Mouse (Mus musculus): ENCODE data around the gene Cdca3. TPM values are rescaled to one million over a fixed set of nuclear protein-coding genes. Genes with fewer than 3 reads are reported as not detected.

The Cdca3 gene
- total RNA-seq, 2 experiments from 2014 or later, result 0.52 to 0.53 TPM

GRCm38 (mm10) chr6:124831649-124832048 lies 2.3 kb downstream of the Cdca3 start:
- no peak for DNase-seq (ENCODE audit: low spot score in 2 of 2)

- DNase-seq (ENCODE audit: low spot score in 2 of 2), result no peak
Measured at GRCm38 (mm10) chr6:124834512-124835081, 5.2 kb downstream of the Cdca3 start.

- DNase-seq (ENCODE audit: low spot score in 2 of 2), result no peak
Measured at GRCm38 (mm10) chr6:124835531-124835930, 6.2 kb downstream of the Cdca3 start.

GRCm38 (mm10) chr6:124836411-124836810 lies 7.1 kb downstream of the Cdca3 start:
- DNase-seq (ENCODE audit: low spot score in 2 of 2), result no peak

GRCm38 (mm10) chr6:124839805-124840204 lies 10.5 kb downstream of the Cdca3 start:
- DNase-seq (ENCODE audit: low spot score in 2 of 2), result no peak

GRCm38 (mm10) chr6:124840241-124841167 lies 11.2 kb downstream of the Cdca3 start, which contains the start of gene Gnb3:
Gnb3 (minus strand) TSS chr6:124840275.
- DNase-seq (ENCODE audit: low spot score in 2 of 2), result no peak

- peak; percentile 85 to 96 for DNase-seq (ENCODE audit: low spot score in 2 of 2)
Measured at GRCm38 (mm10) chr6:124847305-124847704, 18.0 kb downstream of the Cdca3 start.

GRCm38 (mm10) chr6:124850535-124850934 lies 21.2 kb downstream of the Cdca3 start:
- DNase-seq (ENCODE audit: low spot score in 2 of 2), result no peak

- DNase-seq (ENCODE audit: low spot score in 2 of 2), result no peak
Measured at GRCm38 (mm10) chr6:124854647-124855046, 25.3 kb downstream of the Cdca3 start.

GRCm38 (mm10) chr6:124856321-124856720 lies 27.0 kb downstream of the Cdca3 start:
- peak in 1 of 2 experiments; percentile 58 for DNase-seq (ENCODE audit: low spot score in 2 of 2)

GRCm38 (mm10) chr6:124856916-124857839 lies 27.8 kb downstream of the Cdca3 start, which contains the start of gene P3h3:
P3h3 (minus strand) TSS chr6:124857752.
- DNase-seq (ENCODE audit: low spot score in 2 of 2), result peak; percentile 83 to 84

GRCm38 (mm10) chr6:124857840-124858530 lies 28.6 kb downstream of the Cdca3 start:
- DNase-seq (ENCODE audit: low spot score in 2 of 2), result no peak

GRCm38 (mm10) chr6:124858561-124859318 lies 29.4 kb downstream of the Cdca3 start:
- DNase-seq (ENCODE audit: low spot score in 2 of 2), result no peak

- DNase-seq (ENCODE audit: low spot score in 2 of 2), result peak; percentile 81 to 90
Measured at GRCm38 (mm10) chr6:124859725-124860124, 30.4 kb downstream of the Cdca3 start.

- no peak for DNase-seq (ENCODE audit: low spot score in 2 of 2)
Measured at GRCm38 (mm10) chr6:124860511-124860910, 31.2 kb downstream of the Cdca3 start.

GRCm38 (mm10) chr6:124861266-124861665 lies 31.9 kb downstream of the Cdca3 start:
- no peak for DNase-seq (ENCODE audit: low spot score in 2 of 2)

- DNase-seq (ENCODE audit: low spot score in 2 of 2), result no peak
Measured at GRCm38 (mm10) chr6:124861802-124862201, 32.5 kb downstream of the Cdca3 start.

GRCm38 (mm10) chr6:124862406-124863124 lies 33.2 kb downstream of the Cdca3 start:
- peak in 1 of 2 experiments; percentile 36 for DNase-seq (ENCODE audit: low spot score in 2 of 2)

GRCm38 (mm10) chr6:124863125-124863657 lies 33.8 kb downstream of the Cdca3 start:
- peak in 1 of 2 experiments; percentile 32 for DNase-seq (ENCODE audit: low spot score in 2 of 2)
